Mouse (Mus musculus) adrenal gland, postnatal 36 days (tissue): ENCODE measurements around the gene Aamp. TPM values are rescaled to one million over a fixed set of nuclear protein-coding genes. Genes with fewer than 3 reads are reported as not detected.
"Not testable (repeated sequence)": the region's sequence is repeated elsewhere in the genome, so short reads cannot be mapped to it uniquely, and the experiment has no call there.

Experiments used
- DNase-seq, 2 experiments: peaks; one replicate each; pipeline ENCODE4 v3.0.0; 2021; ENCODE audit warnings: mixed read lengths in 1 of 2
- long read RNA-seq, 2 experiments: library from polyadenylated mRNA; stranded (forward); transcript quantifications; one replicate each; pipeline ENCODE4 v2.0.0; 2021; ENCODE audit warnings: borderline sequencing depth in 2 of 2
- total RNA-seq, 2 experiments: library from RNA; stranded (reverse); gene quantifications; 2 replicates each; pipeline ENCODE4 v1.2.3; 2021

The Aamp gene
- total RNA-seq: 100 to 1,000 TPM; 174 to 190 TPM
- long read RNA-seq, experiment 1, transcript Aamp-202 (11 exons, 1,756 nt): minor isoform, 29 of 719 reads
- long read RNA-seq, experiment 1, transcript Aamp-201 (11 exons, 1,817 nt): major isoform, 529 of 719 reads
- long read RNA-seq, experiment 1, partial matches to known transcripts: 35 of 719 reads
- long read RNA-seq, experiment 1, other reads (novel, unspliced or antisense): 126 of 719 reads
- long read RNA-seq, experiment 2, transcript Aamp-201 (11 exons, 1,817 nt): major isoform, 156 of 237 reads
- long read RNA-seq, experiment 2, transcript Aamp-202 (11 exons, 1,756 nt): minor isoform, 13 of 237 reads
- long read RNA-seq, experiment 2, partial matches to known transcripts: 13 of 237 reads
- long read RNA-seq, experiment 2, other reads (novel, unspliced or antisense): 55 of 237 reads

GRCm38 (mm10) chr1:74284543-74285160, at the start of gene Aamp, which contains the start of gene Pnkd:
Gene Aamp, minus strand, starts transcription at chr1:74284738.
Gene Pnkd, plus strand, starts transcription at chr1:74284930.
- DNase-seq: peak; percentile 100

GRCm38 (mm10) chr1:74332930-74333329, 48.4 kb upstream of the Aamp start:
- DNase-seq: peak in 1 of 2 experiments; percentile 18

- DNase-seq: peak; percentile 97
Observed at GRCm38 (mm10) chr1:74332241-74332763, 47.8 kb upstream of the Aamp start.

GRCm38 (mm10) chr1:74331046-74331681, 46.6 kb upstream of the Aamp start:
- DNase-seq: no peak

- no peak for DNase-seq
Observed at GRCm38 (mm10) chr1:74329899-74330431, 45.4 kb upstream of the Aamp start.

GRCm38 (mm10) chr1:74326916-74327315, 42.4 kb upstream of the Aamp start:
- DNase-seq: not testable (repeated sequence)

- no peak for DNase-seq
Observed at GRCm38 (mm10) chr1:74321396-74321795, 36.9 kb upstream of the Aamp start.

GRCm38 (mm10) chr1:74318711-74319110, 34.2 kb upstream of the Aamp start:
- no peak for DNase-seq

GRCm38 (mm10) chr1:74316114-74316827, 31.7 kb upstream of the Aamp start:
- no peak for DNase-seq

GRCm38 (mm10) chr1:74314796-74315195, 30.3 kb upstream of the Aamp start:
- DNase-seq: no peak

- peak in 1 of 2 experiments; percentile 74 for DNase-seq
Observed at GRCm38 (mm10) chr1:74313049-74313692, 28.6 kb upstream of the Aamp start.

GRCm38 (mm10) chr1:74309767-74310166, 25.2 kb upstream of the Aamp start:
- DNase-seq: no peak

GRCm38 (mm10) chr1:74308001-74308964, 23.7 kb upstream of the Aamp start:
- no peak for DNase-seq

- no peak for DNase-seq
Observed at GRCm38 (mm10) chr1:74307146-74307545, 22.6 kb upstream of the Aamp start.

- no peak for DNase-seq
Observed at GRCm38 (mm10) chr1:74305522-74305921, 21.0 kb upstream of the Aamp start, which contains the start of gene Tmbim1. Gene Tmbim1, minus strand, starts transcription at chr1:74305622.

- DNase-seq: no peak
Observed at GRCm38 (mm10) chr1:74304946-74305345, 20.4 kb upstream of the Aamp start.

- peak in 1 of 2 experiments; percentile 40 for DNase-seq
Observed at GRCm38 (mm10) chr1:74304339-74304790, 19.8 kb upstream of the Aamp start.

GRCm38 (mm10) chr1:74303509-74304338, 19.2 kb upstream of the Aamp start:
- peak; percentile 89 to 92 for DNase-seq

- no peak for DNase-seq
Observed at GRCm38 (mm10) chr1:74302835-74303234, 18.3 kb upstream of the Aamp start.
